Mouse (Mus musculus): ENCODE measurements around the gene Nemf.
"Not testable (repeated sequence)": the region's sequence is repeated elsewhere in the genome, so short reads cannot be mapped to it uniquely, and the experiment has no call there.

Gene Nemf

GRCm38 (mm10) chr12:69372731-69373331 lies 15.9 kb upstream of the Nemf start:
- peak; percentile 19 for DNase-seq (ENCODE audit: low spot score)

DNA sequence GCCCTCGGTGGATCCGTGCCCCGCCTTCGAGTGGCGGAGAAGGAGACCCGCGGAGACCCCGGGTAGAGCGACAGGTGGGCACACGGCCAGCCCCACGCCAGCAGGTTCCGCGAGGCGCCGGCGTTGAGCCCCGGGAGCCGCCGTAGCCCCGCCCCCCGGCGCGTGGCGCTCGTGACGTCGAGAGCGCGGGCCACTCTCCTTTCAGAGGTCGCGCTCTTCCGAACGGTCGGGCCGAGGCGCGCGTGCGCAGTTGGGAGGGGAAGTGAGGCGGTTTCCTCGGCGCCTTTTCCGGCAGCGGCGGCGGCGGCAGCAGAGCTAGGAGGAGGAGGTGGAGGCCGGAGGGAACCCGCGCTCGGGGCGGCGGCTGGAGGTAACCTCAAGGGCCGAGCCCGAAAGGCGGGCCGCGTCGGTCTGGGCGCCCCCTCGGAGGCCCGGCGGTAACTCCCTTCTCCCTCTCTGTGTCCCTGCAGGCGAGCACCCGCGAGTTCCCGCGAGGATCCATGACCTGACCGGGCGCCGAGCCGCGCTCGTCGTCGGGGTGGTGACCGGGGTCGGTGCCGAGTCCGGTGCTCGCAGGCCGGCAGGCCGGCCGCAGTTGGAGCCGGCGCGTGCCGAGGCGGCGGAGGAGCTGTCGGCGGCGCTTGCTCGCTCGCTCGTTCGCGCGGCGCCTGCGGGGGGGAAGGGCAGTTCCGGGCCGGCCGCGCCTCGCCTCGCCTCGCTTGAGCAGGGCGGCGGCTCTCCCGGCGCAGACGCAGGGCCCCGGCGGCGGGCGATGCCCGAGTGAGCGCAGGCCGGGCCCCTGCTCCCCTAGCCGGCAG lies 15.1 kb upstream of the Nemf start, which contains the start of the genes Arf6 and Gm9887:
Gene Arf6 (plus strand): TSS at position 297 of the 818 bp plus-strand sequence.
Gene Gm9887 (minus strand): TSS at position 605 of the 818 bp plus-strand sequence.
- peak; percentile 99 for DNase-seq (ENCODE audit: low spot score)

DNA sequence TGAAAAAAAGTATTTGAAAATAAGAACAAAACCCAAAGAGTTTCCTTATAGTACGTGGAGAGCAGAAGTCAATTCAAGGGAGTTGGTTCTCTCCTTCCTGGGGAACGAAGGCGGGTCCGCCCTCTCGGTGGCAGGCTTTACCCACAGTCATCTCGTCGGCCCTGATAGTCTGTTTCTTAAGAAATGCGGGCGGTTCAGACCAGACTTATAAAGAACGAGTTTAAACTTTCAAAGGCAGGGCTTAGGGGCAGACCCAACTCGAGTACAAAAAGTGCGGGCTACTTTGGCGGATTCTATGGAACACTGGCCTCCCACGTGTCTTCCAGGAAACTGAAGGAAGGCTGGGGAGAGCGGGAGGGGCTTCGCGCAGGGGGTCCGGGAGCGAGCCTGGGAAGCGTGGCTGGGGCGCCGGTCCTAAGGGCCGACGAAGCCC lies 14.5 kb upstream of the Nemf start:
- no peak for DNase-seq (ENCODE audit: low spot score)

DNA sequence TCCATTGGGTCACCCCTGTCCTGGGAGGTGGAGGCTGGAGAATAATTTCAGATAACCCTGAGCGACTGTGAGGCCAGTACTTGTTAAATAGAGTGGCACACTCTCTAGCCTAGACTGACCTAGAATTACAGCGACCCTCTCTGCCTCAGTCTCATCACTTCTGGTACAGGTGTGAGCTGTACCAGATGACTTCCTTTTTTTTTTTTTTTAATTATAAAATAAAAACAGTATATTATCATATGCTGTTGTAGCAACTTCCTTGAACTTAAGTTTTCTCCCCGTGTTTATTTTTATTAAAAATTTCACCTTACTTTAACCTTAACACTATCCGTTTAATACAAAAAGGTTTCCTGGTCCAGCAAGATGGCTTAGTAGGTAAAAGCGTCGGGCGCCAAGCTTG lies 14.0 kb upstream of the Nemf start:
- no peak for DNase-seq (ENCODE audit: low spot score)

GRCm38 (mm10) chr12:69367557-69367956 lies 10.6 kb upstream of the Nemf start:
- DNase-seq (ENCODE audit: low spot score), result no peak

GRCm38 (mm10) chr12:69366424-69366823 lies 9.5 kb upstream of the Nemf start:
- DNase-seq (ENCODE audit: low spot score), result no peak

GRCm38 (mm10) chr12:69365757-69366156 lies 8.8 kb upstream of the Nemf start:
- no peak for DNase-seq (ENCODE audit: low spot score)

DNA sequence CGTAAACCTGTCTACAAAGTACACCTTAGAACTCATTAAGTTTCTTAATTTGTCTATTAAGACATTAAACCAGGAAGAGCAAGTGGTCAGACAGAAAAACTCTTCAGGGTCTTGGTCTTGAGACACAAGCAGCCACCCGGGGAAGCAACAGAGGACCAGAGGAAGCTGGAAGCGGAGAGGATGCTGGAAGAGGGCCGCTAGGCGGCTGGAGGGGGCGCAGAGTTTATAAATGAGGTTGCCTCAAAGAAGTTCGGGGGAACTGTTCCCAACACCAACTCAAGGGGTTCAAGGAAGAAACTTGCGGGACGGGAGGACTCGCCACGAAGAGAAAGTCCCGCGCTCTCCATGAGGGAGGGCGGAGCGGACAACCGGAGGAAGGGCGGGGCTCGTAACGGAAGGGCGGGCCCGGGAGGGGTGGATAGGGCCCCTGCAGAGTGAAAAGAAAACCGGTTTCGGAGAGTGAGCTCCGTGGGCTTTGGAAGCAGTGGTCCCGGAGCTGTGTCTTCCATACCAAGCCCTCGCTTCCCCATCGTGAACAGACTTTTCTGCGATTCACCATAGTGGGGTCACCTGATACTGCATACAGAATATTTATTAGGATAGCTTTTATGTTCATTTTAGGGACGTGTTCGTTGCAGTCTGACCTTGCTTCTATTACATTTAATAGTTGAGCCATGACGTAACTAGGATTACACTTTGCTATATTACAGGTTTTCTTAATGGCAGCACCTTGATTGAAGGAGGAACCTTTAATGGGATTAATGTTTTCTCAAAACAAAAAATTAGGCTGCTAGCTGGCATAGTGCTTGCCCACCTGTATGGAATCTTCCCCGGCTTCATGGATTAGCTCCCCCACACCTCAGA lies 7.2 kb upstream of the Nemf start:
- peak; percentile 85 for DNase-seq (ENCODE audit: low spot score)

DNA sequence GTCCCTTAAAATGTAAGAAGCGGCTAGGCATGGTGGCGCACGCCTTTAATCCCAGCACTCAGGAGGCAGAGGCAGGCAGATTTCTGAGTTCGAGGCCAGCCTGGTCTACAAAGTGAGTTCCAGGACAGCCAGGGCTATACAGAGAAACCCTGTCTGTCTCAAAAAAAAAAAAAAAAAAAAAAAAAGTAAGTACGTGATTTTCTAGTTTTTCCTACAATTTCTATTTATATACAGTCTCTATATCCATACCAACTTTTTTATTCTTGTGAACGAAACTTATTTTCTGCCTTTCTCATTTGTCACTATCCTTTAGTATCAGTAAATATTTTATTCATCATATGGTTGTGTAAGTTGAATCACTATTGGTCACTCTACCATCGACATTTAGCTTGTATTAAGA lies 6.1 kb upstream of the Nemf start:
- DNase-seq (ENCODE audit: low spot score), result not testable (repeated sequence)

- DNase-seq (ENCODE audit: low spot score), result no peak
Measured at GRCm38 (mm10) chr12:69362388-69362787, 5.4 kb upstream of the Nemf start.

- DNase-seq (ENCODE audit: low spot score), result no peak
Measured at GRCm38 (mm10) chr12:69361919-69362318, 5.0 kb upstream of the Nemf start.

DNA sequence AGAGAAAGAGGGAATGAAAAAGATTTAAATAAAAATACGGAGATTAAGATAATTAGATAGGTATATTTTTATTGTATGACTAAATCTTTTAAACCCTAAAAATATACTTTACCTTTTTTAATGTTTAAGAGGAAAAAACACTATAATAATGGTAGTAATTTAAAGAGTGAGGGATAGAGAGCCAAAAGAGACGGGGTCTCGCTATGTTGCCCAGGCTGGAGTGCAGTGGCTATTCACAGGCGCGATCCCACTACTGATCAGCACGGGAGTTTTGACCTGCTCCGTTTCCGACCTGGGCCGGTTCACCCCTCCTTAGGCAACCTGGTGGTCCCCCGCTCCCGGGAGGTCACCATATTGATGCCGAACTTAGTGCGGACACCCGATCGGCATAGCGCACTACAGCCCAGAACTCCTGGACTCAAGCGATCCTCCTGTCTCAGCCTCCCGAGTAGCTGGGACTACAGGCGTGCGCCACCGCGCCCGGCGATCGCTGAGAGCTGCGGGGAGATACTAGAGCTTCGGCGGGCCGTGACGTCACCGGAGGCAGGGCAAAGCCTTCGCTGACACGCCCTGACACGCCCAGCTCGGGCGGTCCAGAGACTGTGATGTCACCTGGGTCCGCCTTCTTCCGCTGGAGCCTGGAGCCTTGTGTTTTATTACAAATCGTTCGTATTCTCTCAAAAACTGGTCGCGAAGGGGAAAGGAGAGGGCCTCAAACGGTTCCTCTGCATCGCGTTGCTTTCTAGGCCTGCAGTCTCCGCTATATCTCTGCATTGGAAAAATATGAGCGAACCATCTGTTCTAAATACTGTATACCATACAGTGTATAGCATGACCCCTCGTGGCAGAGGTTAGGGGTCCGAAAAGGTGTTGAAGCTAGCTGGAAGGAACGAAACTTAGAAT lies 4.3 kb upstream of the Nemf start:
- peak; percentile 99 for DNase-seq (ENCODE audit: low spot score)

DNA sequence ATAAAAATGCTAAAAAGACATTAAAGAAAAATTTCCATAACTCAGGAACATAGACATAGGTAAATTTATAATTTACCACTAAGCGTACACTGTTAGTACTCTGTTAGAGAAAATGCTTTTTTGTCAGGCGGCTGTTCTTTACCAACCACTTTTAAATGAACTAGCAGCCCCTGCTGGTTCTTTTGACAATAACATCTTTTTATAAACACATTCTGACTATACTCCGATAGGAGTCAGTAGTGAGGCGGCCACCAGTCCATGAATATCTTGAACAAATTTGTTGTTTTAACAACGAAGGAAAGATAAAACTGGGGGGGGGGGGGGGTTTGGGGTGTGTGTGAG lies 3.7 kb upstream of the Nemf start:
- no peak for DNase-seq (ENCODE audit: low spot score)

DNA sequence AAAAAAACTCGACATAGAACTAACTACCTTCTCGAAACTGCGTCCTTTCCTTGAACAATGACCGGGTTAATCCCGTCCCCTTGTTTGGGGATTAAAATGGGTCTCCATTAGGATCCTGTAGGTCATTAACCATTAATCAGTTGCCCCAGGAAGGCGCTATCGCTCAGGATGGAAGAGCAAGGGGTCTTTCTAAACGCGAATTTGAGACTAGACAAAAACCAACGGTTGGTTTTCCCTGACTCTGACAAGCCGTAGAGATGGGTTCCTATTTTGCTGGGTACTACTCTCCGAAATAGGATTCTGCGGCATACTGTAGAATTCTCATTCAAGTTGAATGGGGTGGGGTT lies 308 bp upstream of the Nemf start:
- no peak for DNase-seq (ENCODE audit: low spot score)

- no peak for DNase-seq (ENCODE audit: low spot score)
Measured at GRCm38 (mm10) chr12:69351685-69352084, 5.3 kb downstream of the Nemf start.

- no peak for DNase-seq (ENCODE audit: low spot score)
Measured at GRCm38 (mm10) chr12:69349928-69350327, 7.0 kb downstream of the Nemf start.

GRCm38 (mm10) chr12:69333547-69333946 lies 23.4 kb downstream of the Nemf start:
- peak; percentile 25 for DNase-seq (ENCODE audit: low spot score)

GRCm38 (mm10) chr12:69332147-69332546 lies 24.8 kb downstream of the Nemf start:
- no peak for DNase-seq (ENCODE audit: low spot score)

- DNase-seq (ENCODE audit: low spot score), result no peak
Measured at GRCm38 (mm10) chr12:69331187-69331586, 25.8 kb downstream of the Nemf start.

DNA sequence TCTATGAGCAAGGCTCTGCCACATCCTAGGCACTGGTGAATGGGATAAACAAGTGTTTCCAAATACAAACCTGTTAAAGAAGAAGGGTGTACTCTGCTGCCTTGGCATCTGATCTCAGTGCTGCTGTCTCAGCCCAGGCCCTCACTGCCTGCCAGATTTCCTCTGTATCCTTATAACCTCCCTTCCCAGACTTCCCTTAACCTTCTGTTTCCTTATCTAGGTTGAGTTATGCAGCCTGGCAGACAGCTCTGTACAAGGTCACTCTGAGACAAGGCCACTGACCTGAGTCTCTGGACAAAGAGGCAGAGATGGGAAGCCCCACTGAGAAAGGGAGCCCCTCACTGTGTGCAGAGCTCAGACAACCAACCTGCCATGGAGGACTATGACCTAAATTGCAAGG lies 38.5 kb downstream of the Nemf start:
- DNase-seq (ENCODE audit: low spot score), result no peak

DNA sequence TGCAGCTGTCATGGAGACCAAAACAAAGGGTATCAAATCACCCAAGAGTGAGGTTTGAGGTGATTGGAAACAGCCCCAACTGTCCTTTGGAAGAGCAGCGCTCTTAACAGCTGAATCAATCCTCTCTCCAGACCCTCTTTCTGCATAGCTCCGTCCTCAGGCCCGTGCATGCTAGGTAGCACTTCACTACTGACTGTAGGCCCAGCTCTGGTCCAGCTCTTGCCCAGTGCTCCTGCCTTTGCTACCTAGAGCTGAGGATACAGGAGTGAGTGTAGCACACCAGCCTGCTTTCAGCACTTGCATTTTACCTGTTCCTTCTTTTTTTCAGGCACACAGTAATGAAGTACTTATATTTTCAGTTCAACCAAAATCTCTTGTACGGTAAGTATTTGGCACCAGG lies 47.3 kb downstream of the Nemf start:
- no peak for DNase-seq (ENCODE audit: low spot score)

- no peak for DNase-seq (ENCODE audit: low spot score)
Measured at GRCm38 (mm10) chr12:69306333-69306732, 50.6 kb downstream of the Nemf start.
